Mouse (Mus musculus): Measurements from ENCODE around the gene Fgf22.

DNA sequence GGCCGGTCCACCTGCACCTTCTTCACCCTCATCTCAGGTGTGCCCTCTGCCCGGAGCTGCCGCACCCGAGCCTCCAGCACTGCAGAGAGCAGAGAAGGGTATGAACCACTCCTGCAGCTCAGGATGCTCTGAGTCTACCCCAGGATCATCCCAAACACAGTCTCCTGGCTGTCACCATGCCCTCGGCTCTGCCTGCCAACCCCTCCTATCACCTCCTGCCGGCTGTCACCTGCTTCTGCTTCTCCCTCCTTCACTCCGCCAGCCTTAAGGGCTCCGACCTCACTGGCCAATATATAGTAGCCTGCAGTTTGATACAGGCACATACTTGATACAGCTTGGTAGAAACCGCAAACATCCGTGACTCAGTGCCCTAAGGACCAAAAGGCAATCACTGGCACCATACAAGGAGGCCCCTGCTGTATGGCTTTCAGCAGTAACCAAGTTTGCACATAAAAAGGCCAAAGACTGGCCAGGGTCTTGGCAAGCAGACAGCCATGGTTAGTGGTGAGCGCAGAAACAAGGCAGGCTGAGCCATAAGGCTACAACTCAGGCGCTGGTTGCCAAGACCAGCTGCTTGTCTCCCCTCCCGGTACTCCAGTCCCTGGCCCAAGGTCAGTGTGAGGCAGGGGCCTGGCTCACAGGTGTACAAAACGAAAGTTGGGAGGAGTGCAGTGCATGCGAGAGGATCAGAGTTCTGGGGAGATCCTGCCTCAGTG is 11.1 kb upstream of the Fgf22 start:
- TF ChIP-seq GATA1 (IDR thresholded peaks at IDR 0.05; ENCODE audit: borderline replicate concordance, low read length) (no peak), CTCF (IDR thresholded peaks at IDR 0.05; ENCODE audit: low read depth, low read length) (no peak)
